Mouse (Mus musculus) heart, postnatal 25 days (tissue): Measurements from ENCODE around the gene Xylt1. TPM values are rescaled to one million over a fixed set of nuclear protein-coding genes. Genes with fewer than 3 reads are reported as not detected.

Source experiments
- DNase-seq: peaks from one replicate; pipeline ENCODE4 v3.0.0; 2022; ENCODE audit warnings: low spot score
- intact Hi-C: fragments of 180-260 bp; cut with DNase I; formaldehyde crosslinking; loops from one replicate; pipeline ENCODE4 v1.15.1; 2025
- total RNA-seq, 2 experiments: library from RNA; stranded (reverse); gene quantifications; 2 replicates each; pipeline ENCODE4 v1.2.3; 2021

Xylt1 gene
- total RNA-seq, 2 experiments from 2014 or later, result 2.8 to 3.2 TPM

DNA sequence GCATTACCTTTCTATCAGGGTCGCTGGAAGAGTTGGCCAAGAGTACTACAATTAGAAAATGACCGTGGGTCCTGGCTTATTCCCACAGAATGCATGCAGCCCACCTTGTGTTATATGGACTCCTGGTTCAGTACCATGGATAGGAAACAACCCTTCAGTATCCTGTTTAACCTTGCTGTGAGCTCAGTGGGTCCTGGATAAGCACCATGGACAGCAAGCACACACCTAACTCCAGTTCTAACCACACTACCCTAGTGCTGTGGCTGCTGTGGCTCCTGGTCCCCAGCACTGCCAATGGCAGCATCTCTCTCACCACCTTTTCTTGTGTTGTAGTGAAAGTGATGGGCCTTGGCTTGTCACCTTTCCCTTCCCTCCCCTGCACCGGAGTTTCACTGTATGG, 255.9 kb downstream of the Xylt1 start:
- intact Hi-C loops, result no loop called here
- no peak for DNase-seq

DNA sequence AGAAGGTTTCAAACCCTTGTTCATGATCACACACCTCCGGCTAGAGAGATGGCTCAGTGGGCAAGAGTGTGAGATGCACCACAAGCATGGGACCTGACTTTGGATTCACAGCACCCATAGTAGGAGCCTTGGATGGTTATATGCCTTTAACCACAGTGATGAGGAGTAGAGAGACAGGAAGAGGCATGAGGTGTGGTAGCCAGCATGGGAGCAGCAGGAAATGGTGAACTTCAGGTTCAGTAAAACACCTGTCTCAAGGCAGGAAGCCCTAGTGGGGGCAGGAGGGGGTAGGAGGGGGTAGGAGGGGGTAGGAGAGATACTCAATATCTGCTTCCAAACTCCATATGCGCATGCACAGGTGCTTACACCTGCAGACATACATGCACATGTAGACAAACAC, 257.2 kb downstream of the Xylt1 start:
- no peak for DNase-seq
- intact Hi-C loops, result no loop called here

DNA sequence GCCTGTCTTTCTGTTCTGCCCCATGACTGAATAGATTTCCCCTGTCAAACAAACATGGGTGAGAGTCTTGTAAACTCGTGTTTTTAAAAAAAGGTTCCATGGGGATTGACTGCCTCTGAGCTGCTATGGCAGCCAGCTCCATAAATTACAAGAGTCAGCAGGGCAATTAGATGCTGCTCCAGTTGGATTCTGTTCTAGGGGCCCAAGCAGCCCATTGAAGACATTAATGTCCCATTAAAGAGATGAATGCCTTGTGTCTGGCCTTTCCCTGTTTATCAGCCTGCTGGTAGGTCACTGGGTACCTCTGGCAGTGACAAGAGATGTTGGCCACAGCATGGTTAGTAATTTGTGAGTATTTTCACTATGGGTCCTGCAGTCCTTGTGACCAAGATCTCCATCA, 271.9 kb downstream of the Xylt1 start:
- intact Hi-C loops, result no loop called here

DNA sequence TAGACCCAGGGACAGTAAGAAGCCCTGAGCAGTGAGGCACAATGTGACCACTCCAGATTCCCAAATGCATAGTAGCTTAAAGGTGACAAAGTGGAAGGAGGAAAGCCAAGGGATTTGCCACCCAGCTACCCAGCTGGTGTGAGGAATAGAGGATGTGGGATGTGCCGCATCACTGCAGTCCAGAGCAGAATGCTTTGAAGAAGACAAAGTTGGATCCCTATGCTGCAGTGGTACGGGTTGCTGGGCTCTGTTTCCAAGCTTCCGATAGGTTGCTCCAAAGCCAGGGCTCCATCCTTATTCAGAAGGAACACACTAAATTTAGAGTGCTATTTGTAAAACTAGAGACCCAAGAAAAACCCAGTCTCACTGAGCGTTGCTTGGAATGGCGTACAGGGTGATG, 275.0 kb downstream of the Xylt1 start:
- no peak for DNase-seq
- intact Hi-C loops, result no loop called here

More for the DNA sequence above, 271.9 kb downstream of the Xylt1 start:
- DNase-seq, result no peak

DNA sequence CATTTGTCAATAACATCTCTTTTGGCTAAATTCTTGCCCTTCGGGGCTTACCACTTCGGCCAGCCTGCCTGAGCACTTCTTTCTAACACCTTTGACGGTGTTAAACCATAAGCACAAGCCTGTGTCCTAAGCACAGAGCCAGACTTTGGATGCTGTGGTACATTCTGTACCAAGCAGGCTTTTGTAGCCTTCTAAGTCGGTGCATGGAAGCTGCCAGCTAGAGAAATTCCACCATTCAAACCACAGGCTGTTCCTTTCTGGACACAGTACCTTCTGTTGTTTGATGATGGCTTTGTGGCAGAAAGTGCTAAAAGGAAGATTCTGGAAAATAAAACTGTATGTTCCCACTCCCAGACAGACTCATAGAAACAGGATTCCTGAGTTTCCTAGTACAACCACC, 277.4 kb downstream of the Xylt1 start:
- intact Hi-C loops, result no loop called here
- no peak for DNase-seq

DNA sequence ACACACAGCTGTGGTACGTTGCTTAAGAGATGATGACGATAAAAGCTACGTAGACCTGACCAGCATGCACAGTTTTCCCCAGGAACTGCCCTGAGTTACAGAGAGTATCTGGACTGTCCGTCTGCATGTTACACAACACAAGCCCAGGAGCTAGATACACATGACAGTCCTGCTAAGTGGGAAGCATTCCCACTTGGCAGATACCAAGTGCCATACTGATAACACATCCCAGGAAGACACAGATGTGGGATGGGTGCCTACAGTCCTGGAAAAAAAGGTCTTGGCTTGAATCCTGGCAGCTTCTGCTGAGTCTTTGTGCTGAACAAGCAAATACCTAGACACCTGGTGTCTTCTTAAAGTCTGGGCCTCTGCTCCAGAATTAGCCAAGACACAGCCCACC, 278.0 kb downstream of the Xylt1 start:
- intact Hi-C loops, result no loop called here
- no peak for DNase-seq

DNA sequence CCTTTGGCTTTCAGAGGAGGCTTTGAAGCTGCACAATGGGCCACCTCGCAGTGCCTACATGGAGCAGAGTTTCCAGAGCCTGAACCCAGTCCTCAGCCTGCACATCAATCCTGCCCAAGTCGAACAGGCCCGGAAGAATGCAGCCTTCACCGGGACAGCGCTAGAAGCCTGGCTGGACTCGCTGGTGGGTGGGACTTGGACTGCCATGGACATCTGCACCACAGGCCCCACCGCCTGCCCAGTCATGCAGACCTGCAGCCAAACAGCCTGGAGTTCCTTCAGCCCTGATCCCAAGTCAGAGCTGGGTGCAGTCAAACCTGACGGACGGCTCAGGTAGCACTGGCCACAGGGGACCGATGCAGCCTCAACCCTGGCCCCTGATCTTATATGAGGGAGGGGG, 286.5 kb downstream of the Xylt1 start:
- intact Hi-C loops, result no loop called here

DNA sequence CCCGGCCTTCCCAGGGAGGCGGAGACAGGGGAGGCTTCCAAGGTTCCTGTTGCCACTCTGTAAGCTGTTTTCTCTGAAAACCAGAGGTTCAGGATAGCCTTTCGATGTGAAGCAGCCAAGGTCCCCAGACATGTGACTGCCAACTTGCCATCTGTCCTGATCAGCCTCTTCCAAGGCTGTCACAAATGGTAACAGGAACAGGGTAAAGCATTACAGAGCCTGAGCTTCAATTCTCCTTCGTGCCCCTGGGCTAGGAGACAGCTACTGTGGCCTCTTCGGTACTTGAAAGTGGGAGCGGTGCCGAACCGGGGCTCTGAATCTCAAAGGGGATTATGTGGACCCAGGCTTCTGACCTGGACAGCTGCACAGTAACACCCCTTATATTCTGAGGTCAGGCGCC, 287.4 kb downstream of the Xylt1 start:
- intact Hi-C loops, result no loop called here
- no peak for DNase-seq

More for the DNA sequence above, 286.5 kb downstream of the Xylt1 start:
- no peak for DNase-seq

DNA sequence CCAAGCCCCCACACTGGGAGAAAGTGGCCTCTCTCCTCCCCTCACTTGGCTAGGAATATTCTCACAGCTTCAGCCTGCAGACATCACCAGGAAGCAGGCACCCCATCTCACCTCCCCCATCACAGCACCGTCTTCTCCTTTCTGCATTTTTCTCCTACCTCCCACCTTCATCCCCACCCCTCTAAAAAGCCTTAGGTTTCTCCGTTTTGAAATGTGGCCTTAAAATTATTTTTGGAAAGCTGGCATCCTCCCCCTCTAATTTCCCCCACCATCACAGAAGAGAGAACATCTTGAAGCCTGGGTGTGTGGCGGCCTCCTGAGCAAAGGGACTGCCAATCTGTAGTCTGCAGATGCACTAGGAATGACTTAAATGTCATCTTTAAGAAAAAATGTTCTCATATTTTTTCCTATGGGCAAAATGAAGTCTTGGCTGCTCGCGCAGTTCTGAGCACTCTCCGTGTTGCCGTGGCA, 291.4 kb downstream of the Xylt1 start:
- no peak for DNase-seq
- intact Hi-C loops, result no loop called here

DNA sequence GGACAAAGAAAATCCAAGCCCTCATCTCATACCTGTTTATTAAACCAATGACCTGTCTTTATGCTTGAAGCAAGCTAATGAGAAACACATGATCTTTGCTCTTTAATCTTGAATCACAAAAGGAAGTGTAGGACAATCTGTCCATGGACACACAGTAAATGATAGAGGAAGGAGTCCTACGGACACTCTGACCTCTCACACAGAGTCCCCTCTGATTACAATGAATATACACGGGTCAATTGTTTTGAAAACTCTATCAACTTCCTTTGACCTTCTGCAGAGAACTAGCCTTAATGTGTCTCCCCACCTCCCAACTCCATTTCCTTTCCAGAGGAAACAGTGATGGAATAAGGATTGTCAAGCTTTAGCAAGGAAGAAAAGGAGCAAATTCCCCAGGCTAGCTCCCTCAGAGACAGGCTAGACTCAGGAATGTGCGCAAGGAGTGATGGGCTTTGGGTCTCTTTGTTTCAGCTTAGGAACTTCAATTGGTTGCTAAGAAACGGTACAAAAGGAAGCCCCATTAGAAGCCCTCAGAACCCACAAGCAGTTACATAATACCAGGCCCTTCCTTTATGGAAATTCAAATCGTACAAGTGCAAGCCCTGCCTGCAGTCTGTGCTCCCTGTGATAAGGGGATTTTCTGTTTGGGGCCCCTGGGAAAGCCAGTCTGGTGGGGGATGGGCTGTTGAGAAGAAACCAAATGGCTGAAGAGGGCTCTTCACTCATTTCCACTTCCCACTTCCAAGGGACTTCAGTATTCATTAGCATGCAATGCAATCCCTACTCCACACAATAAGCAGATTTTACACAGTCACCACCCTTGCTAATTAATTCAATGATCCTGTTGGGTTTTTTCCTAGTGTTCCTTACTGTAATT, 305.6 kb downstream of the Xylt1 start:
- DNase-seq, result no peak
- intact Hi-C loops, result no loop called here

DNA sequence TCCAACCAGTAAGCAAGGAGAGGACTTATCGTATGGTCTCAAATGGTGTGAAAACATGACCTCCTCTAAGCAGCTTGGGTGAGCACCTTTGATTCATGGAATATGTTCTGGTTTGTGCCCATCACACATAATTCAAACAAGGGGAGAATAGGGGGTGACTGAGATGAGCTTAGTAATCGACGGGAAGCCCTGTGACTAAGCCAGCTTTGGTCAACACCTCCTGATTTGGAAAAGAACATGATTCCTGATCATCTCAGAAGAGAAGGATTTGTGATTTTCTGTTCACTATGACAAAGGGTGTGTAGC, 306.2 kb downstream of the Xylt1 start:
- intact Hi-C loops, result no loop called here
- DNase-seq, result no peak

DNA sequence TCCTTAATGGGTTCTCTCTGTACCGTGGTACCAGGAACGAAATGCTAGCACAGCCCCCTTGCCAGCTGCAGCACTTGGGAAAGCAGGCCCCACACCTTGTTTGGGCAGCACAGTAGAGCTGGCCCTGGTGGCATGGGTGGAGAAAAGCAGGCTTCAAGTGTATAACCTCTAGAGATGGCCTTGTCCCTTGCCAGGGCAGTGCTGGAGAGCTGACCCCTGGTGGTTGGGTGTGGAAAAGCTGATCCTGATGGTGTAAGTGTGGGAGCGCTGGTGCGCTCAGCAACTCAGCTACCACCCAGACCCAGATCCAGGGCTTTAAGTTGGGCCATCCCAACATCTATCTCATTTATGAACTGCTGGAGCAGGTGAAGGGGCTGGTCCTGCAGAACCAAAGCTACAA, 314.8 kb downstream of the Xylt1 start:
- intact Hi-C loops, result no loop called here
- no peak for DNase-seq

DNA sequence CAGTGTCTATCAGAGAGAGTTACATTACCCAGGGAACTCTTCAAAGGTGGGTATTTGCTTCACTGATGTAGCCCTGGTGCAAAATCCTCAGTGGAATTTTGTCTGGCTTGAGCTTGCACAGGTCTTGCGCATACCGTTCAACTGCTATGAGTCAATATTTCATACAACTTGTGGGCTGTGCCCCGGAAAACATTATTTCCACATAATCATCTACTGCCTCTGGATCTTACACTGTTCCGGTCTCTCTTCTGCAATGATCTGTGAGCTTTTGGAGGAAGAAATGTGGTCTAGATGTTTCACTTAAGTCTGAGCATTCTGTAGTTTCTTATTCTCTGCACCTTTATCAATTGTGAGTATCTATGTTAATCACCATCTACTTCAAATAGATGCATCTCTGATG, 316.9 kb downstream of the Xylt1 start:
- intact Hi-C loops, result no loop called here
- no peak for DNase-seq

DNA sequence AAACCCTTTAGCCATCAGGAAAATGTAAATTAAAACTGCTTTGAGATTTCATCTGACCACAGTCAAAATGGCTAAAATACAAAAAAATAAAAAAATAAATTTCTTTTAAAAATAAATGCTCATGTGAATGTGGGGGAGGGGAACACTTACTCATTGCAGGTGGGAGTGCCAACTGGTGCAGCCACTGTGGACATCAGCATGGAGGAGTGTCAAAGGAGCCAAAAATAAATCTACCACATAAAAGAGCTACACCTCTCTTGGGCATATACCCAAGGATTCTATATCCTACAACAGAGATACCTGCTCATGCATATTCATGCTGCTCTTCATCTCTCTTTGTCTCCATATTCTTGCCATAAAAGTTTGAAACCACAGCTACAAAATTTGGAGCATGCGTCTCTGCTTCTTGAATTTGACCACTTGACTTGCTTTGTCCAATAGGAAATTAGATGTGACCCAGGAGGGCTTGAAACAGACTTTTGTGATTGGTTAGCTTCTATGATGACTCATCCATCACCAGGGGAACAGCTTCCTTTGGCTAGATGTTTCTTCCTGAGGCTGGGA, 317.9 kb downstream of the Xylt1 start:
- intact Hi-C loops, result no loop called here
- no peak for DNase-seq

DNA sequence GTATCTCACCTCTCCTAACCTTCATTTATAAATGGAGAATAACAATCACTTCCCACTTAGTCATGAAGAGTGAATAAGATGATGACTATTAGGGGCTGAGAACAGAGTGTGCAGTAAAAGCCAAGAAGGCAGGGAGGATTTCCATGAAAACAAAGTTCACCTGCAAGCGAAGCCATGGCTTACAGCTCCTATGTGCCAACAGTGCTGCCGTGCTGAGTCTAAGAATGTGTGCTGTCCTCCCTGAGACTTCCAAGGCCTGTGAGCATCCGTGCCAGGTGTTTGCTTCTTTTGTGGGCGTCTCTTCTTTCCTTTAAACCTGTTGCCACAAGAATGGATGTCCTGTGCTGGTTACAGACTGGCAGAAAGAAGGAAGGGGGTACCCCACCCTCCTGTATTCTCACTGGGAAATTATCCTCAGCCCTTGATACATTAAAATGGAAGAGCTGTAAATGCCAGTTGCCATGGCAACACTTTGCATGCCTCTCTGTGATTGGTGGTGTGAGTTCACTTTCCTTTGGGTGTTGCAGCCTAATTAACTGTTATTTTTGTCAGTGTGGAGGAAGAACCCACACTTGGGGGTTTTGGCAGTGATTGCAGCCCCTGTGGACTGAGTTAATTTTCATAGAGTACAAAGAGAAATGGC, 318.7 kb downstream of the Xylt1 start:
- no peak for DNase-seq
- intact Hi-C loops, result no loop called here

DNA sequence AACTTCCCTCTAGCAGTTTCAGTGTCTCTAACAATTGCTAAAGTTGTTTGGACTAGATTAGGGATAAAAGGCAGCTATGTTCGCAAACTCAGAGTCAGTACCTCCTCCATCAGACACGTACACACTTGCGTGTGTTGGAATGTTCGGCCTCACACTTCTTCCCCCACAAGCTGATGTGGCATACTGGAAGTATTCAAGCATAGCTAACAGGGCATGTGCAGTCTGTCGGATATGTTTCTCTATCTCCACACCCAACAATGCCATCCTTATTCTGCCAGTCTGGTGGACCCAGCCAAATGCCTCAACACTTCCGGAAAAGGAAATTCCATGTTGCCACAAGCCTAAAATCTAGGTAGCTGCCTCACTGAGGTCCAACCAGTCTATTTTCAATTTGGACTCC, 319.3 kb downstream of the Xylt1 start:
- intact Hi-C loops, result no loop called here
- DNase-seq, result no peak

DNA sequence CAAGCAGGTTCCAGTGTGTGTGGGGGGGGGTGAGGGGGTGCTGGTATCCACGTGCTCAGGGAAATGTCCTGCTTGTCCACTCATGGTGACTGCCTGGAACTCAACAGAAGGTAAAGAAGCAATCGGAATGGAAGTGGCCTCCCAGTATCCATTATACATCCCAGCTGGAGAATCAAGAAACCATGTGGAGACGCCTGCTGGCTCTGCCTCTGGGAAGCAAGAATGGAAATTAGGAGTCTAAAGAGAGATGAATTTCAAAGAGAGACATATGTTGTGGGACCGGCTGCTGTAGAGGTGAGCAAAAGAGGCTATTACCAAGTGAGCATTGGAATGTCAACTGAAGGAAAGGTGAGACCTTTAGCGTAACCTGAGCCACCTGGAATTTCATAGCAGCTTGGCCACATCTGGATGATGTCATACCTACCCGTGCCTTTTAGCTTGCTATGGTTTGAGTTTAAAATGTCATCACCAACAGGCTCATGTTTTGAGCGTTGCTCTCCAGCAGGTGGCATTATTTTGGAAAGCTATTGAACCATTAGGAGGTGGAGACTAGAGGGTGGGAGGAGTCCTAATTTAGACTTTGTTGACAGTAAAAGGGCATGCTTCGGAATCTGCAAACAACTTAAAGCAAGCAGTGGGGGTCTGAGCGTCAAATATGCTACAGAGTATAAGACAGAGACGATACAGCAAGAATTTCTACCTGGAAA, 329.3 kb downstream of the Xylt1 start:
- DNase-seq, result no peak
- intact Hi-C loops, result no loop called here

DNA sequence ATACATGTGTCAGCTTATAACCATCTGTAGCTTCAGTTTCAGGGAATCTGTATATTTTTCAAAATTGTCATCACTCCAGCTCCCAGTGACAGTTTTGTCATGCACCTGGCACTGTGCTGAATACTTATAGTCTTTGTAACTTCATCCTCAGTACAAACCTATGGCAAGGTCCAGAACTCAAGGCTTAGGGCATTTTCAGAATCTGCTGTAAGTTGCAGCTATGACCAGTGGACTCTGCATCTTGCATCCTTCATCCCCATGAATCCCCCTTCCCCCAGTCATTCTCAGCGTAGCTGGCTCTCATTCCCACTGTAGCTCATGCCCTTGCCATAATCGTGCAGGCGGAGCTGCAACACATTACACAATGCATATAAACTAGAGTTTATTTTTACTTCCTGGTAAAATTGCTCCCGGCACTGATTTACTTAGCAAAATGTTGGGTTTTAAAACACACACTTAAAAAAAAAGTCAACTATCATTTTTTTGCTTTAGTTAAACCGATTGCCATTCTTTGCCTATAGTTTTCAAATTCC, 336.2 kb downstream of the Xylt1 start:
- DNase-seq, result no peak
- intact Hi-C loops, result no loop called here

DNA sequence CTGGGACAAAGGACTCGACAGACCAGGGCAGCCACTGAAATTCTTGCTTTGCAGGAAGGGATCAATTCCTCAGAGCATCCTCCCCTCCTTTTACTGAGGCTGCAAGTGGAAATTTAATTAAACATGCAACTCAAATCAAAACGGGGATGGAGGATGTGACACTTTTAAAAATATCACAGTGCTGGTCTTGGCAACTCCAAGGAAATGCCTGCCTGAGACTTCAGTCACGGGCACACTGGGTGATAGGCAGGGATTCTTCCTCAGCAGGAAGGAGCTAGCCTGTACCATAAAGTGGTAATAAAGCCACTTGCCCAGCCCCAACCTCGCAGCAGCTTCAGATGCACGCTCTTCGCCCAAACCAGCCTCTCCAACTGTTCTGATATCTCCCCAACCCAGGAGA, 339.6 kb downstream of the Xylt1 start:
- no peak for DNase-seq
- intact Hi-C loops, result no loop called here
